Mouse (Mus musculus) heart, adult 18-20 months (tissue): ENCODE measurements at regions not wholly inside any gene's neighbourhood (a gene's known extent, or its start where the extent isn't known, plus 50 kb on each side); places are given as distances from the start of the nearest gene placed in this dataset.
A peak's percentile ranks its signal among the peaks of the same experiment; 100 is the strongest.
"Not testable (repeated sequence)": the region's sequence is repeated elsewhere in the genome, so short reads cannot be mapped to it uniquely, and the experiment has no call there.

Experiments
- DNase-seq, 2 experiments: peaks; one replicate each; pipeline ENCODE4 v3.0.0; 2021 to 2022; ENCODE audit warnings: mixed read lengths in 1 of 2

- no peak for DNase-seq
Observed at GRCm38 (mm10) chr4:18620361-18620760, 984.9 kb upstream of the Gm12353 start.

- no peak for DNase-seq
Observed at GRCm38 (mm10) chr4:18639035-18639434, 966.2 kb upstream of the Gm12353 start.

- no peak for DNase-seq
Observed at GRCm38 (mm10) chr4:18649153-18649552, 956.1 kb upstream of the Gm12353 start.

GRCm38 (mm10) chr4:18685891-18686544, 919.2 kb upstream of the Gm12353 start:
- DNase-seq = no peak

GRCm38 (mm10) chr4:18694076-18694475, 911.2 kb upstream of the Gm12353 start:
- DNase-seq = no peak

- DNase-seq = no peak
Observed at GRCm38 (mm10) chr4:18696246-18696645, 909.0 kb upstream of the Gm12353 start.

- no peak for DNase-seq
Observed at GRCm38 (mm10) chr4:18744241-18744640, 861.0 kb upstream of the Gm12353 start.

GRCm38 (mm10) chr4:18788398-18788797, 816.9 kb upstream of the Gm12353 start:
- DNase-seq = no peak

GRCm38 (mm10) chr4:18795740-18796394, 809.4 kb upstream of the Gm12353 start:
- peak; percentile 10 to 14 for DNase-seq

GRCm38 (mm10) chr4:18796395-18796740, 808.9 kb upstream of the Gm12353 start:
- no peak for DNase-seq

- not testable (repeated sequence) for DNase-seq
Observed at GRCm38 (mm10) chr4:18803109-18803508, 802.1 kb upstream of the Gm12353 start.
